Mouse (Mus musculus): ENCODE measurements around the gene Gm6899.

Gene Gm6899

DNA sequence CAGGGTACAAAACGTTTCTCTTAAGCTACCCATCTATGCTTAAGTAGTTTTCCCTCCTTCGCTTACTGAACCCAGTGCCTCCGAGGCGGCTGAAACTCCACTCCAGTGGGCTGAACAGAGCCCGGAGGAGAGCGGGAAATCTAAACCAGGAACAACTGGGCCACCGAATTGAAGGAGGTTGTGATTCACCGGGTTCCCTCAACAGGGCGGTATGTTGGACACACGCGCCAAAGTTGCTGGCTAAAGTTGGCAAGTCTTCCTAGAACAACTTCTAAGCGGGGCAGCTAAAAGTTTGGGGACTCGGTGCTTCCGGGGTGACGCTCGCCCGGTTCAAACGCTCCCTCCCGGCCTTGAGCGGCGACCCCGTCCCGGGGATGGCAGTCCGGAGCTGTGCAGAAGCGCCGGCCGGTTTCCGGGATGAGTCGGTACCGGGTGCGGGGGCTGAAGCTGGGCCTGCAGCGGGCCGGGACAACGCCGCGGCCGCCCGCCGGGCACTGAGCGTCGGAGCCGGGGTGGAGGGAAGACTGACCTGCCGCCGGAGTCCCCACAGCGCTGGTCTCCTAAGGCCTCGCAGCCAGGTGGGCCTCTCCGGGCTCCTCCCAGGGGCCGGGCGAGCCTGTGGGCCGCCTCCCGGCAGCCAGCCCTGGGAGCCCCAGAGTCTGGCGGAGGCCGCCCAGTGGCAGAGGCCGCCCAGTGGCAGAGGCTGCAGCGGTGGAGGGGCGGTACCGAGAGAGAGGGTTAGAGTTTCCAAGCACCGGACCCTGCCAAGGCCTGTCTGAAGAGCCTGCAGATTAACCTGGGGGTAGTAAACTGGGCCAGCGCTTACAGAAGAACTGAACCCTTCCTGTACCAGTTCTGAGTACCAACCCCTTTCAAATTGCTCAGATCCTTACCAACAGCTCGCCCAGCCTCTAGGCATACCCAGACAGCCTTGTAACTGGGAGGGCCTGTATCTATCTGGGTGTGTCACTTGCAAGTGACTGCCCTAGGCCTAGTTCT, at the start of gene Gm6899, which contains the start of gene Vrk2:
Gene Gm6899 (plus strand): TSS at position 181 of the 999 bp plus-strand sequence.
Gene Vrk2 (minus strand): TSS at position 939 of the 999 bp plus-strand sequence.
- peak; percentile 12 to 25 for DNase-seq

DNA sequence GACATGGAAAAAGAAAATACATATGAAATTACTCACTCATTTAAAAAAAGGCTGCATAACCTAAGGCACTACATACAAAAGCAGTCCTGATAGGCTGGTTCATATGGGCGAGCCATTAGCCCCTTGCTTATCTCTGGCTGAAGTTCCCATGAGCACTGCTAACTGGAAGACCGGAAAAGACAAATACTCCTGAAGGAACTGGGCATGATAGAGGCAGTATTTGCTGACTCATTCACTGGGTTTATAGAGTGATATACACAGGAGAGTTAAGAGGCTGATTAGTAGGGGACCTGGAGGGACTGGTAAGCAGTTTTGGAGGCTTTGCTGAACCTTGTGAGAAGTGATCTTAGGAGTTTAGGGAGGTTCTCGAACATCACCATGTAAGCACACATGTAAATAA, 41.5 kb upstream of the Gm6899 start:
- no peak for DNase-seq

- no peak for DNase-seq
Measured at GRCm38 (mm10) chr11:26585409-26586366, 7.4 kb upstream of the Gm6899 start.

DNA sequence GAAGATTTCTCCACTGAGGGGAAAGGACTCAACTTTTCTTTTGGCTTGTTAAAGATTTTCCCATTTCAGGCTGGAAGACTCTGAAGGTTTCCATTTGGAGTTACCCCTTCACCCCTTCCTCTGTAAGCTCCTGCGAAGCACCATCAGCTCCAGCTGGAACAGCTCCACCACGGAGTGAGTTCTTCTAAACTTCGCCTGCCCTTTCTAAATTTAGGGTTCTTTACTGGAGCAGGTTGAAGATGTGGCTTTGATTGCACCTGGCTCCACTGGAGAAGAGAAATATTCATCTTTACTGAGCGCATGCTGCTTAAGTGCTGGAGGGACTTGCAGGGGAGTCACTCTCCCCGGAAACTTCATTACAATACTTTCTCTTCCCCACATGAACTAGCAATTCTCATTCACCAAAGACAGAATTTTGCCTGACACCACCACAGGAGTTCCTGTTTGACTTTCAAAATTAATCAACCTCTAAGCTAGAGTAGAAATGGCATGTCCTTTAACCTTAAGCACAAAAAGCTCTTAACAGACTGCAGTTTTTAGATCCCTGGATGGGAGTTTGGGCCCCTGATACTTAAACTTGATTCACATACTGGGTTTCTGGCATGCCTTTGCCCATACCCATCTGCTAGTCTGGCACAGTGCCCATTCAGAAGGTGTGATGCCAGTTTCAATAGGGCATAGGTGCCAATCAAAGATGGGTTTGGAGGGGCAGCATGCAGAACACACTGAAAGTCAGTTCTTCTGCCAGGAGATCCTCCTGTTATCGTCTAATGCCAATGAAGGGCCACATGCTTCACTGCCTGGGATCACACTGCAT, 6.5 kb upstream of the Gm6899 start:
- DNase-seq, result peak; percentile 52 to 55

- DNase-seq, result no peak
Measured at GRCm38 (mm10) chr11:26587184-26587524, 5.9 kb upstream of the Gm6899 start.

GRCm38 (mm10) chr11:26592395-26593053, 517 bp upstream of the Gm6899 start:
- no peak for DNase-seq

DNA sequence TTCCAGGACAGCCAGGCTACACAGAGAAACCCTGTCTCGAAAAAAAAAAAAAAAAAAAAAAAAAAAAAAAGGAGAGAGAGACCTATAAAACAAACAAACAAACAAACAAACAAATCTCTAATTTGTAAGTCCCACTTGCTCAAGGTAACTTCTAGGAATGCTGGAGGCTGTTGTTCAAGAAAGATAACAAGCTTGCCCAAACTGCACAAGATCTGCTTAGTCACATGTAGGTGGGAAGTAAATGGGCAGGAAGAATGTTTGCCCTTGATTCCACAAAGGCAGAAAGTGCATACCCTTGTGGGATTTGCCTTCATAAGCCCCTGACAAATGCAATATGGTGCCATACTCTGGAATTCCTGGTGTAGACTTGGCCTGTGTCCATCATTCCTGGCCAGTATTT, 1.4 kb downstream of the Gm6899 start:
- no peak for DNase-seq

DNA sequence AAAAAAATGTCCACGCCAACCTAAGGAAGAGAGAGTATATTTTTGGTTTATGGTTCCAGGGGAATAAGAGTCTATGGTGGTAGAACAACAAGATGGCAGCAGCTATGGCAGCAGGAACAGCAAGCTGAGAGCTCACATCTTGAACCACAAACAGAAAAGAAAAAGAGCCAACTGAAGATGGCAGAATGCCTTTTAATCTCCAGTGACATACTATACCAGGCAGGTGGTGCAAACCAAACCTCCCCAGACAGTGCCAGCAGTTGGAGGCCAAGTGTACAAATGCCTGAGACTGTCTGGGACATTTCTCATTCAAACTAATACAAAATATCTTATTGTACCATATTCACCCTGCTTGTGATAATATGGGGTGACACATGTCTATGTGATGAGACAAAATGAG, 3.1 kb downstream of the Gm6899 start:
- DNase-seq, result no peak

GRCm38 (mm10) chr11:26597145-26597544, 4.1 kb downstream of the Gm6899 start:
- DNase-seq, result no peak

GRCm38 (mm10) chr11:26597761-26598160, 4.7 kb downstream of the Gm6899 start:
- no peak for DNase-seq

DNA sequence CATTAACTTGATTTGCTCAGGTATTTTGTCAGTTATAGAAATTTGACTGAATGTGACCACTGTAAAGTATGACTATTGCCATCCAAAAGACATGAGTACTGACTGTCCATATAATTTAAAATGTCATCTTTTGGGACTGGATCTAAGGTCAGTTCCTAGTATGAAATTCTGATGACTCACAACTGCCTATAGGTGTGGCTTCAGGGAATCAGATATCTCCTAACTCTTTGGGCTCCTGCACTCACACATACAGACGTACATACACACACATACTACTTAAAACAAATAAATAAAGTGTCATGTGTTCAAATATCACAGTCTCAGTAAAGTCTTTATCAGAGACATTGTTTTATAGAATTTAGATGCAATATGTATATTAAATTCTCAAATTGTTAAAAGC, 5.8 kb downstream of the Gm6899 start:
- DNase-seq, result no peak

DNA sequence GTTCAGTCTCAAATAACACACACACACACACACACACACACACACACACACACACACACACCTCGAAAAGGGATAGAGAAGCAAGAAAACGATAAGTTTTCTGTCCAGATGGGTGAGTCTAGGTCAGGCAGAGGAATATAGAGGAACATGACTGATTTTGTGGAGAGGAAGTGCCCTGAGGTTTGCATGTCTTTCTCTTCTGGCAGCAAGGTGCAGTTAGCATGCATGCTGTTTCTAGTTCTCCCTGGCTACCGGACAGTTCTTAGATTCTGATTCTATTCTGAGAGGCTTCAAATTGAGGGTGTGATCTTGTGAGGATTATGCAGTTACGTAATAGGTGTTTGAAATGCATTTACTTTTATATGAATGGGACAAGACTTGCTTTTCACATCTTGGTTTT, 7.7 kb downstream of the Gm6899 start:
- no peak for DNase-seq

DNA sequence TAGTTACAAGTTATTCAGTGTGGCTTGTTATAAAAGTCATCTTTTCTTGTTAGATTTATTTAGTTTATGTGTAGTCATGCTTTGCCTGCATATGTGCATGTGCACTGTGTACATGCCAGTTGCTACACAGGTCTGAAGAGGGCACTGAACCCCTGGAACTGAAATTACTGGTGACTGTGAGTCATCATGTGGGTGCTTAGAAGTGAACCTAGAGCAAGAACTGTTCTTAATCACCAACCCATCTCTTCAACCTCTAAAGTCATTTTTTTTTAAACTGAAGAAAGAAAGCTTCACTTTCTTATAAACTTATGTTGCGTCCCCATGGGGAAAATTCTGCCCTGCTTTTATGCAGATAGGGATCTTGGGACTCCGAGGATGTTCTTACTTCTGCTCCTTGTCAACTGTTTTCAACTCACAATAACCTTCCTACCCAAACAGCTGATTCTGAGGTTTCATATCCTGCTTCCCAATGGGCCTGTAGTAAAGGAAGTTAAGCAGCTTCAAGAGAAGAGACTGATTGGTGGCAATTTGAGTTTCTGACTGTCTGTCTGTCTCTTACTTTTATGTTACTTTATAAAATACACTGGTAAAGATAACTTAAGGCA, 8.6 kb downstream of the Gm6899 start:
- no peak for DNase-seq

GRCm38 (mm10) chr11:26604061-26604655, 11.1 kb downstream of the Gm6899 start:
- DNase-seq, result no peak

GRCm38 (mm10) chr11:26608795-26609194, 15.8 kb downstream of the Gm6899 start:
- no peak for DNase-seq

DNA sequence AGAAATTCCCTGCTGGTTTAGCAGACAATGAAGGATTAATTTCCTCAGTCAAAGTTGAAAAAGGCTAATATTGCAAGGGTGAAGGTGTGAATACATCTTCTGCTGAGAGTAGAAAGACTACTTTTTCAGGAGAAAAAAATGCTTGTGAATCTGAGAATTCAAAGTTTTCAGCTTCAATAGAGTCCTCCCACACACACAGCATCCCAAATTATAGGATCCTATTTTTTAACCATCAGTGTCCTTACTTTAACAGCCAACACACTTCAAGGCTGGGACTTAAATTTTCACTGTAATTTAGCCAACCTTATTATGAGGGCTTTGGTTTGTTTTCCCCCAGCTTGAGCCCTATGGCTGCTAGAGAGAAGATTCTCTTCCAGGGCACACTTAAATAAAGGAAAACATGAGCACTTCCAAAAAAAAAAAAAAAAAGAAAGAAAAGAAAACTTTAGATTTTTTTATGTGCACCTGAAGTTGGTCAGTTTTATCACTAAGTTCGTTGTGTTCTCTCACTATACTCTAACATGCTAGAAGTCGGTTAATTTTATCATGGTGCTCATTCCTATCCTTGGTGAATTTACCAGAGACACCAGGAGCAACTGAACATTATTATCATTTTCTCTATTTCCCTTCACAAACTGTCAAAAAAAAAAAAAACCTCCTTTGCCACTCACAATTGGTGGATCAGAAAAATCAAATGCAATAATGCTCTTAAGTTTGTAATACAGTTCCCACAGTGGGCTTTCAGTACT, 25.6 kb downstream of the Gm6899 start:
- DNase-seq, result no peak

GRCm38 (mm10) chr11:26622727-26623126, 29.7 kb downstream of the Gm6899 start:
- no peak for DNase-seq

DNA sequence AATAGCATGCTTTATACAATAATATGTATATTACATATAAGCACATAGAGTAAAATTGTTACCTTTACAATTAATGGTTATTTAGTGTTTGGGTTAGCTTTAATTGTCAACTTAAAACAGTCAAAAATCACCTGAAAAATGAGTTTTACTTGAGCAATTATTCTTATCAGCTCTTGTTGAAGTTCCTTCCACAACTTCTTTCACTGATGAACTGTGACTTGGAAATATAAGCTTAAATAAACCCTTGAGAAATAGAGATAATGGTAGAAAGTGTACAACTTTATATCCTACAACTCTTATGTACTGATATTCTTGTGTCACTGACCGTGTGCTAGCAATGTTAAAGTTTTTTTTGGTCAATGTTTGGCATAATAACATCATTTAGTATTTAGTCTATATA, 43.2 kb downstream of the Gm6899 start:
- DNase-seq, result no peak

- no peak for DNase-seq
Measured at GRCm38 (mm10) chr11:26640314-26640785, 47.3 kb downstream of the Gm6899 start.

- DNase-seq, result no peak
Measured at GRCm38 (mm10) chr11:26642141-26642540, 49.1 kb downstream of the Gm6899 start.

Data from cerebellum, postnatal 36 days (tissue).